Mouse (Mus musculus) urinary bladder, postnatal 36 days (tissue): ENCODE measurements around the gene Klf3.
"Not testable (repeated sequence)": the region's sequence is repeated elsewhere in the genome, so short reads cannot be mapped to it uniquely, and the experiment has no call there.

Source experiments
- DNase-seq, 2 experiments: peaks; one replicate each; pipeline ENCODE4 v3.0.0; 2022; ENCODE audit warnings: low spot score in 2 of 2, mixed read lengths in 1 of 2

Gene Klf3

DNA sequence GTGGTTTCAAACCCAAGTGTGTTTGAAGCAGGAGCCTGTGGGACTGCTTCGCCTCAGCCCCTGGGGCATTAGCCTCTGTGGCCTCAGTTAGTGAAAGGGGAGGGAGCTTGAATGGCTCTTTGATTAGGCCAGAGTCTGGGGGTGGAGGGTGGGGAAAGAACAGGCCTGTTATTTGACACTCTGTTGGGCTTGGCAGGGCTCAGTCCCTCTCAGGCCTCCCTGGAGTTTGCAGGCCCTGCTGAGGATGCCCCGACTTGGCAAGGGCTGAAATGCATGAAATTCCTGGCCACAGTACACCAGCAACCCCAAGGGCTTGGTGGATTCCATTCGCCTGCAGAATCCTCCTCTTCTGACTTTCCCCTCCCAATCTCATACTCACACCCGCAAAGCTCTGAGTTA is 74.8 kb downstream of the Klf3 start:
- DNase-seq, result peak in 1 of 2 experiments; percentile 67

- DNase-seq, result no peak
Observed at GRCm38 (mm10) chr5:64878526-64878925, 75.3 kb downstream of the Klf3 start.

- DNase-seq, result no peak
Observed at GRCm38 (mm10) chr5:64879241-64879640, 76.1 kb downstream of the Klf3 start.

DNA sequence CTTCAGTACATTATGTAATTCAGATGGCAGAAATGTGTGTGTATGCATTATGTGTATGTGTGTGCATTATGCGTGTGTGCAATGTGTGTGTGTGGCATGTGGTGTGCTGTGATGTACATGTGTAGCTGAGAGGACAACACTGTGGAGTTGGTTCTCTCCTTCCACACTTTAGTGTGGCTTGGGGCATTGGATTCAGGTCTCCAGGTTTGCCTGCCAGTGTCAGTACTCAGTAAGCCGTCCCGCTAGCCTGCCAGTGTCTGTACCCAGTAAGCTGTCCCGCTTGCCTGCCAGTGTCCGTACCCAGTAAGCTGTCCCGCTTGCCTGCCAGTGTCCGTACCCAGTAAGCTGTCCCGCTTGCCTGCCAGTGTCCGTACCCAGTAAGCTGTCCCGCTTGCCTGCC is 78.4 kb downstream of the Klf3 start:
- not testable (repeated sequence) for DNase-seq

GRCm38 (mm10) chr5:64881976-64882375 is 78.8 kb downstream of the Klf3 start:
- not testable (repeated sequence) for DNase-seq
